Mouse (Mus musculus) neural tube, embryonic 10.5 days (tissue): ENCODE data around the gene Macrod2.

ENCODE experiments used
- DNase-seq: peaks from one replicate; pipeline ENCODE4 v3.0.0-alpha.2; 2017; ENCODE audit warnings: low spot score; ENCODE audit errors: extremely low spot score

The Macrod2 gene

GRCm38 (mm10) chr2:141194476-141194875 is 799.4 kb downstream of the Macrod2 start:
- DNase-seq: no peak

- DNase-seq: no peak
These were observed 805.4 kb downstream of the Macrod2 start for GRCm38 (mm10) chr2:141200481-141200880.

GRCm38 (mm10) chr2:141201303-141202014 is 806.4 kb downstream of the Macrod2 start:
- no peak for DNase-seq

- DNase-seq: no peak
These were observed 806.9 kb downstream of the Macrod2 start for GRCm38 (mm10) chr2:141202015-141202364.

GRCm38 (mm10) chr2:141211346-141211745 is 816.2 kb downstream of the Macrod2 start:
- no peak for DNase-seq

GRCm38 (mm10) chr2:141212291-141212690 is 817.2 kb downstream of the Macrod2 start:
- no peak for DNase-seq

- DNase-seq: no peak
These were observed 822.4 kb downstream of the Macrod2 start for GRCm38 (mm10) chr2:141217490-141217889.

GRCm38 (mm10) chr2:141217925-141218324 is 822.8 kb downstream of the Macrod2 start:
- DNase-seq: no peak

- no peak for DNase-seq
These were observed 833.7 kb downstream of the Macrod2 start for GRCm38 (mm10) chr2:141228809-141229208.

- DNase-seq: no peak
These were observed 834.7 kb downstream of the Macrod2 start for GRCm38 (mm10) chr2:141229820-141230219.

GRCm38 (mm10) chr2:141231011-141231668 is 836.0 kb downstream of the Macrod2 start:
- peak; percentile 17 for DNase-seq

GRCm38 (mm10) chr2:141234306-141234705 is 839.2 kb downstream of the Macrod2 start:
- peak; percentile 41 for DNase-seq

- DNase-seq: no peak
These were observed 839.8 kb downstream of the Macrod2 start for GRCm38 (mm10) chr2:141234724-141235453.

GRCm38 (mm10) chr2:141247680-141248079 is 852.6 kb downstream of the Macrod2 start:
- DNase-seq: no peak

- no peak for DNase-seq
These were observed 869.5 kb downstream of the Macrod2 start for GRCm38 (mm10) chr2:141264582-141264981.

GRCm38 (mm10) chr2:141266591-141266990 is 871.5 kb downstream of the Macrod2 start:
- no peak for DNase-seq

GRCm38 (mm10) chr2:141271541-141271940 is 876.4 kb downstream of the Macrod2 start:
- DNase-seq: no peak

GRCm38 (mm10) chr2:141272966-141273365 is 877.9 kb downstream of the Macrod2 start:
- no peak for DNase-seq

GRCm38 (mm10) chr2:141274262-141274661 is 879.2 kb downstream of the Macrod2 start:
- DNase-seq: no peak

GRCm38 (mm10) chr2:141279130-141279698 is 884.1 kb downstream of the Macrod2 start:
- no peak for DNase-seq

- DNase-seq: no peak
These were observed 885.7 kb downstream of the Macrod2 start for GRCm38 (mm10) chr2:141280817-141281216.
